Mouse (Mus musculus): ENCODE measurements around the gene Mbnl2. TPM values are rescaled to one million over a fixed set of nuclear protein-coding genes. Genes with fewer than 3 reads are reported as not detected.

The Mbnl2 gene
- polyA plus RNA-seq, 1 experiment from 2014 or later, result 25.4 TPM

DNA sequence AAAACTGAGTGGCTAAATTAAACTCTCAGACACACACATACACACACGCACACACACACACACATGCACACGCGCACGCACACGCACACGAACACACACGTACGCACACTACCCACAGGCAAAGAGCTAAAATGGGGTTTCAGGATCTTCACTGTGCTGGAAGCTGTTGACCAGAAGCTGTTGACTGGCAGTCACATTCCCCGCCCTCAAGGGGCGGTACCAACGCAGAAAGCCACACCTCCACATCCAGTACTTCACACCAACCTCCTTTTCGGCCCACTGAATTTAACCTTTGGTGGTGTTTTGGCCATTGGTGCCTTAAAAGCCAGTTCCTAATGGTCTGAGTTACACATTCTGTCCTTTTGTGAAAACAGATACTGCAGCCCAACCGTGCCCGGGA lies 143.5 kb downstream of the Mbnl2 start:
- Histone ChIP-seq H3K4me1 (ENCODE audit: control insufficient read depth, insufficient read depth, low read depth, low read length) (no peaks in the 10 kb centered on the region), H3K9ac (ENCODE audit: low read depth, low read length) (no peak overlapping the region), H3K4me3 (ENCODE audit: low read length) (no peak overlapping the region), H3K27me3 (replicated peaks; ENCODE audit: control insufficient read depth, insufficient read depth, low read length) (no peaks in the 10 kb centered on the region), H3K4me2 (ENCODE audit: low read length) (no peak overlapping the region), H3K36me3 (ENCODE audit: control insufficient read depth, insufficient read depth, low read length) (peaks cover 1% of the 10 kb centered on the region; the same call in 1 of the 2 replicates), H3K27ac (ENCODE audit: low read depth, low read length) (no peak overlapping the region), H3K9me3 (ENCODE audit: control insufficient read depth, low read length) (no peaks in the 10 kb centered on the region)
- WGBS, result 77% methylated on average over 14 of the region's 14 CpGs
- no peak for ATAC-seq

DNA sequence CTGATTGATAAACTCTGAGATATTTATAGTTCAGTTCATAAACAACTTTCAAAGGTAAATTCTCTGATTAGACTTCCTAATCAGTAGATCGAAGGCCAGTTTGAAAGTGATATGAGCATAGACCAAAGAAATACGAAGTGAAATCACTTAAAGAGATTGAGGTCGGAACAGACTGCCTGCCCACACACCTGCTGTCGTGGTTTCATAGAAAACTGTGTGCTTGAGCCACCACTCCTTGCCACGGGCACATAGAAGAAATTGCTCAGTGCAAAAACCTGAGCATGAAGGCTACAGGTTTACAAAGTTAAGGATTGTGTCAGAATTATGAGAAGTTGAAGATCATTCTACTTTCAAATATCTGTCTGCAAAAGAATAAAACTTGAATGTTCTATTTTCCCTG lies 153.0 kb downstream of the Mbnl2 start:
- no peak overlapping the region for H3K4me3 ChIP-seq (ENCODE audit: low read length)
- no peak overlapping the region for H3K4me2 ChIP-seq (ENCODE audit: low read length)
- H3K4me1 ChIP-seq (ENCODE audit: control insufficient read depth, insufficient read depth, low read depth, low read length), result no peaks in the 10 kb centered on the region
- no peaks in the 10 kb centered on the region for H3K27me3 ChIP-seq (replicated peaks; ENCODE audit: control insufficient read depth, insufficient read depth, low read length)
- no peak overlapping the region for H3K9ac ChIP-seq (ENCODE audit: low read depth, low read length)
- peaks cover 4% of the 10 kb centered on the region; the same call in 1 of the 2 replicates for H3K9me3 ChIP-seq (ENCODE audit: control insufficient read depth, low read length)
- ATAC-seq, result no peak
- H3K27ac ChIP-seq (ENCODE audit: low read depth, low read length), result no peak overlapping the region
- peaks cover 17% of the 10 kb centered on the region for H3K36me3 ChIP-seq (ENCODE audit: control insufficient read depth, insufficient read depth, low read length)
- 89% methylated on average over 5 of the region's 5 CpGs for WGBS

DNA sequence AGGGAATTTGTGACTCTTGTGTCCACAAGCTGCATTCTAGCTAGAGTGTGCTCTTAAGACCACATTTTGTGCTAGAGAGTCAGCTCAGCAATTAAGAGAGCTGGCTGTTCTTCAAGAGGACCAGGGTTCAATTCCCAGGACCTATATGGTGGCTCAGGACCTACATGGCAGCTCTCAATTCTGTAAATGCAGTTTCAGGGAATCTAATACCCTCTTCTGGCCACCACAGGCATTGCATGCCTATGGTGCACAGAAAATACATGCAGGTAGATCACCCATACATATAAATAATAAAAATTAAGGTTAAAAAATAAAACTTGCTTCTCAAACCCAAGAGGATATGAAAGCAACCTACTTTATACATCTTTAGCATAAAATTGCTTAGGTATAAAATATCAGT lies 157.3 kb downstream of the Mbnl2 start:
- Histone ChIP-seq H3K4me2 (ENCODE audit: low read length) (no peak overlapping the region), H3K9me3 (ENCODE audit: control insufficient read depth, low read length) (no peaks in the 10 kb centered on the region), H3K9ac (ENCODE audit: low read depth, low read length) (no peak overlapping the region), H3K27ac (ENCODE audit: low read depth, low read length) (no peak overlapping the region), H3K4me1 (ENCODE audit: control insufficient read depth, insufficient read depth, low read depth, low read length) (no peaks in the 10 kb centered on the region), H3K36me3 (ENCODE audit: control insufficient read depth, insufficient read depth, low read length) (peaks cover 3% of the 10 kb centered on the region; the same call in 1 of the 2 replicates), H3K4me3 (ENCODE audit: low read length) (no peak overlapping the region), H3K27me3 (replicated peaks; ENCODE audit: control insufficient read depth, insufficient read depth, low read length) (no peaks in the 10 kb centered on the region)
- ATAC-seq, result no peak

DNA sequence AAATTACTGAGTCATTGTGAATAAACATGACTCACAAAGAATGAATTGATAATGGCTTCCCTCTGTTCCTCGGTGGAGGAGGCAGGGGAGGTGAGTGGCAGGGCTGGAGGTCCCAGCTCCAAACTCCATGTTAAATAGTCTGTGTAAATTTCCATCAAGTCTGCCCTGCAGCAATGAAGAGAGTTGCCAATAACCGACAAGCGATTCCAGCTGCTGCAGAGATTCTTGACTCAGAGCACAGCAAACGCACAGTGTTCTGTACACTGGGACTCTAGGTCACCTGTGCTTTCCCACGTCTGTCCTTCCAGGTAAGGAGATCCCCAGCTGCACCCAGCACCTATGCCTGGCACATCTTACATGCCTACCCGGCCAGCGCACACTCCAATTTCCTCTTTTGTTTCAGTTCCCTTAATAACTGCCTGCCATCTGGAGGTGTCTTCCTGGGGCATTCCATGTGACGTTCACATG lies 158.5 kb downstream of the Mbnl2 start:
- ATAC-seq, result 0 out of 2 replicates have a peak, but pooled peaks have one; percentile 24
- no peaks in the 10 kb centered on the region for H3K4me1 ChIP-seq (ENCODE audit: control insufficient read depth, insufficient read depth, low read depth, low read length)
- no peaks in the 10 kb centered on the region for H3K27me3 ChIP-seq (replicated peaks; ENCODE audit: control insufficient read depth, insufficient read depth, low read length)
- H3K9ac ChIP-seq (ENCODE audit: low read depth, low read length), result no peak overlapping the region
- no peak overlapping the region for H3K4me3 ChIP-seq (ENCODE audit: low read length)
- H3K4me2 ChIP-seq (ENCODE audit: low read length), result no peak overlapping the region
- 65% methylated on average over 8 of the region's 8 CpGs for WGBS
- no peaks in the 10 kb centered on the region for H3K9me3 ChIP-seq (ENCODE audit: control insufficient read depth, low read length)
- no peak overlapping the region for H3K27ac ChIP-seq (ENCODE audit: low read depth, low read length)
- H3K36me3 ChIP-seq (ENCODE audit: control insufficient read depth, insufficient read depth, low read length), result peaks cover 2% of the 10 kb centered on the region; the same call in 1 of the 2 replicates

- Histone ChIP-seq H3K9me3 (ENCODE audit: control insufficient read depth, low read length) (no peaks in the 10 kb centered on the region), H3K4me1 (ENCODE audit: control insufficient read depth, insufficient read depth, low read depth, low read length) (no peaks in the 10 kb centered on the region), H3K9ac (ENCODE audit: low read depth, low read length) (no peak overlapping the region), H3K4me3 (ENCODE audit: low read length) (no peak overlapping the region), H3K27me3 (replicated peaks; ENCODE audit: control insufficient read depth, insufficient read depth, low read length) (no peaks in the 10 kb centered on the region), H3K36me3 (ENCODE audit: control insufficient read depth, insufficient read depth, low read length) (no peaks in the 10 kb centered on the region), H3K4me2 (ENCODE audit: low read length) (no peak overlapping the region), H3K27ac (ENCODE audit: low read depth, low read length) (no peak overlapping the region)
- ATAC-seq, result no peak
- 76% methylated on average over 1 of the region's 1 CpGs for WGBS
Observed at GRCm38 (mm10) chr14:120434831-120435230, 159.4 kb downstream of the Mbnl2 start.

GRCm38 (mm10) chr14:120440716-120441115 lies 165.2 kb downstream of the Mbnl2 start:
- no peak overlapping the region for H3K27ac ChIP-seq (ENCODE audit: low read depth, low read length)
- H3K9me3 ChIP-seq (ENCODE audit: control insufficient read depth, low read length), result no peaks in the 10 kb centered on the region
- H3K4me1 ChIP-seq (ENCODE audit: control insufficient read depth, insufficient read depth, low read depth, low read length), result no peaks in the 10 kb centered on the region
- H3K4me3 ChIP-seq (ENCODE audit: low read length), result no peak overlapping the region
- no peaks in the 10 kb centered on the region for H3K36me3 ChIP-seq (ENCODE audit: control insufficient read depth, insufficient read depth, low read length)
- ATAC-seq, result no peak
- H3K4me2 ChIP-seq (ENCODE audit: low read length), result no peak overlapping the region
- no peak overlapping the region for H3K9ac ChIP-seq (ENCODE audit: low read depth, low read length)
- H3K27me3 ChIP-seq (replicated peaks; ENCODE audit: control insufficient read depth, insufficient read depth, low read length), result no peaks in the 10 kb centered on the region

- Histone ChIP-seq H3K4me1 (ENCODE audit: control insufficient read depth, insufficient read depth, low read depth, low read length) (no peaks in the 10 kb centered on the region), H3K27me3 (replicated peaks; ENCODE audit: control insufficient read depth, insufficient read depth, low read length) (no peaks in the 10 kb centered on the region), H3K9me3 (ENCODE audit: control insufficient read depth, low read length) (no peaks in the 10 kb centered on the region), H3K4me3 (ENCODE audit: low read length) (no peak overlapping the region), H3K27ac (ENCODE audit: low read depth, low read length) (no peak overlapping the region), H3K4me2 (ENCODE audit: low read length) (no peak overlapping the region), H3K9ac (ENCODE audit: low read depth, low read length) (no peak overlapping the region), H3K36me3 (ENCODE audit: control insufficient read depth, insufficient read depth, low read length) (no peaks in the 10 kb centered on the region)
- 74% methylated on average over 4 of the region's 4 CpGs for WGBS
- no peak for ATAC-seq
Observed at GRCm38 (mm10) chr14:120441256-120441655, 165.8 kb downstream of the Mbnl2 start.

- peak; percentile 37; the same call in 1 of the 2 replicates for ATAC-seq
- H3K4me2 ChIP-seq (ENCODE audit: low read length), result no peak overlapping the region
- H3K4me1 ChIP-seq (ENCODE audit: control insufficient read depth, insufficient read depth, low read depth, low read length), result no peaks in the 10 kb centered on the region
- no peaks in the 10 kb centered on the region for H3K9me3 ChIP-seq (ENCODE audit: control insufficient read depth, low read length)
- H3K27ac ChIP-seq (ENCODE audit: low read depth, low read length), result no peak overlapping the region
- H3K36me3 ChIP-seq (ENCODE audit: control insufficient read depth, insufficient read depth, low read length), result no peaks in the 10 kb centered on the region
- no peak overlapping the region for H3K9ac ChIP-seq (ENCODE audit: low read depth, low read length)
- no peaks in the 10 kb centered on the region for H3K27me3 ChIP-seq (replicated peaks; ENCODE audit: control insufficient read depth, insufficient read depth, low read length)
- WGBS, result 88% methylated on average over 13 of the region's 13 CpGs
- no peak overlapping the region for H3K4me3 ChIP-seq (ENCODE audit: low read length)
Observed at GRCm38 (mm10) chr14:120441836-120442235, 166.4 kb downstream of the Mbnl2 start.

DNA sequence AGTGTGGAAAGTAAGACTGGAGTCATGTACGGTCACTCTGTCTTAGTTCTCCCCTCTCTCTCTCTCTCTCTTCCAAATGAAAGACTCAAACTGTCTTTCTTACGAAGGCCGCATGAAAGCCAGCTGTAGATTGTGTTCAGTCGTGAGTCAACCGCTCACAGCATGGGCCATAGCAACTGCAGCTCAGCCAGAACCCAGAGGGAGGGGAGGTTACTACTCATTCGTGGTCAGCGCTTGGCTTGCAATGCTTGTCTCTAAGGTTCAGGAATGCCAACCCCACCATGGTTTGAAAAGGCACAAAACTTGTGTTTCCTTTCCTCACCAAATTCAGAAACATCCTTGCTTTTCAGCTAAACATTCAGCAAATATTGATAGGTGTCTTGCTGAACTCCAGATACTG lies 178.8 kb downstream of the Mbnl2 start:
- no peak for ATAC-seq
- Histone ChIP-seq H3K27me3 (replicated peaks; ENCODE audit: control insufficient read depth, insufficient read depth, low read length) (no peaks in the 10 kb centered on the region), H3K4me2 (ENCODE audit: low read length) (no peak overlapping the region), H3K36me3 (ENCODE audit: control insufficient read depth, insufficient read depth, low read length) (no peaks in the 10 kb centered on the region), H3K4me1 (ENCODE audit: control insufficient read depth, insufficient read depth, low read depth, low read length) (no peaks in the 10 kb centered on the region), H3K4me3 (ENCODE audit: low read length) (no peak overlapping the region), H3K9me3 (ENCODE audit: control insufficient read depth, low read length) (peaks cover 6% of the 10 kb centered on the region; the same call in 1 of the 2 replicates), H3K9ac (ENCODE audit: low read depth, low read length) (no peak overlapping the region), H3K27ac (ENCODE audit: low read depth, low read length) (no peak overlapping the region)
- 68% methylated on average over 7 of the region's 7 CpGs for WGBS

Measured in hindbrain, embryonic 16.5 days (tissue).